Mouse (Mus musculus) stomach, embryonic 14.5 days (tissue): ENCODE measurements at regions not wholly inside any gene's neighbourhood (a gene's known extent, or its start where the extent isn't known, plus 50 kb on each side); places are given as distances from the start of the nearest gene placed in this dataset.
A peak's percentile ranks its signal among the peaks of the same experiment; 100 is the strongest.

Experiments used
- ATAC-seq: fragments of 200-750 bp; cut with Nextera tagmentation; 2 replicates; pipeline ENCODE4 v1.8.0; 2017; ENCODE audit warnings: low read depth, moderate TSS enrichment; ENCODE audit not compliant: insufficient number of reproducible peaks, insufficient read depth, low FRiP score
- H3K27ac ChIP-seq: fragments of 300-500 bp; sonication (generic); 2 replicates; pipeline ENCODE4 v1.5.1; 2014; ENCODE audit warnings: mild to moderate bottlenecking, low read length, moderate library complexity, mixed read lengths
- H3K27me3 ChIP-seq: fragments of 300-500 bp; sonication (generic); 2 replicates; pipeline ENCODE4 v1.6.1; 2014; ENCODE audit warnings: low read length, control low read depth, mixed read lengths; ENCODE audit not compliant: control insufficient read depth, insufficient read depth
- H3K36me3 ChIP-seq: fragments of 300-500 bp; sonication (generic); 2 replicates; pipeline ENCODE4 v1.6.1; 2014; ENCODE audit warnings: mild to moderate bottlenecking, control low read depth, low read length, moderate library complexity, mixed read lengths; ENCODE audit not compliant: control insufficient read depth, insufficient read depth
- H3K4me1 ChIP-seq: fragments of 300-500 bp; sonication (generic); 2 replicates; pipeline ENCODE4 v1.6.1; 2014; ENCODE audit warnings: low read length, control low read depth, mixed read lengths; ENCODE audit not compliant: control insufficient read depth, insufficient read depth
- H3K4me2 ChIP-seq: fragments of 300-500 bp; sonication (generic); replicated peaks from 2 replicates; pipeline ENCODE4 v1.6.1; 2014; ENCODE audit warnings: low read depth, low read length, control low read depth
- H3K4me3 ChIP-seq: fragments of 300-500 bp; sonication (generic); 2 replicates; pipeline ENCODE4 v1.5.1; 2014; ENCODE audit warnings: low read depth, low read length, control low read depth
- H3K9ac ChIP-seq: fragments of 300-500 bp; sonication (generic); replicated peaks from 2 replicates; pipeline ENCODE4 v1.6.1; 2014; ENCODE audit warnings: low read depth, mild to moderate bottlenecking, control low read depth, low read length, moderate library complexity, mixed read lengths
- H3K9me3 ChIP-seq: fragments of 300-500 bp; sonication (generic); 2 replicates; pipeline ENCODE4 v1.6.1; 2016; ENCODE audit warnings: low read depth, low read length, control low read depth; ENCODE audit not compliant: control insufficient read depth
- WGBS: fragments of 180-500 bp; shearing (Covaris S2); extraction: QIAGEN DNeasy Blood & Tissue Kit; methylation state at CpG from one replicate; pipeline ENCODE4 v1.1.7; 2014; 5-methylcytosine and 5-hydroxymethylcytosine counted together

DNA sequence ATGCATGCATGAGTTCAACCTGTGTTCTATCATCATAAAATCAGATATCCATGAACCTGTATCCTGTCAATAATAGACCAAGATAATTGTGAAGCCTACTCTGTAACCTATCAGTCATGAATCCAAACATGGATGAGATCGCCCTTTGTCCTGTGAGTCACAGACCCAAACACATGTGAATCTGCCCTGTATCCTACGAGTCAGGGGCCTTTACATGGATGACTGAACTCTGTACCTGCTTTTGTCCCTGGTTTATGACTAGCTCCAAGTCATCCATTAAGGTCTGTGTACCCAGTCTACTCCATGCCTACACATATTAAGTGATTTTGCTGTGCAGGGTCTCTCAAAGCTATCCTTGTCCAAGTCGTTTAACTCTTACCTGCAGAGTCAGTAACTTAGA is 187.7 kb upstream of the Tbl1xr1 start:
- H3K9ac ChIP-seq = no peak overlapping the region
- WGBS = 90% methylated on average over 3 of the region's 3 CpGs
- no peak for ATAC-seq
- H3K36me3 ChIP-seq = no peaks in the 10 kb centered on the region
- no peak overlapping the region for H3K4me2 ChIP-seq
- H3K4me3 ChIP-seq = no peak overlapping the region
- H3K9me3 ChIP-seq = no peaks in the 10 kb centered on the region
- no peaks in the 10 kb centered on the region for H3K4me1 ChIP-seq
- H3K27ac ChIP-seq = no peak overlapping the region
- no peaks in the 10 kb centered on the region for H3K27me3 ChIP-seq

DNA sequence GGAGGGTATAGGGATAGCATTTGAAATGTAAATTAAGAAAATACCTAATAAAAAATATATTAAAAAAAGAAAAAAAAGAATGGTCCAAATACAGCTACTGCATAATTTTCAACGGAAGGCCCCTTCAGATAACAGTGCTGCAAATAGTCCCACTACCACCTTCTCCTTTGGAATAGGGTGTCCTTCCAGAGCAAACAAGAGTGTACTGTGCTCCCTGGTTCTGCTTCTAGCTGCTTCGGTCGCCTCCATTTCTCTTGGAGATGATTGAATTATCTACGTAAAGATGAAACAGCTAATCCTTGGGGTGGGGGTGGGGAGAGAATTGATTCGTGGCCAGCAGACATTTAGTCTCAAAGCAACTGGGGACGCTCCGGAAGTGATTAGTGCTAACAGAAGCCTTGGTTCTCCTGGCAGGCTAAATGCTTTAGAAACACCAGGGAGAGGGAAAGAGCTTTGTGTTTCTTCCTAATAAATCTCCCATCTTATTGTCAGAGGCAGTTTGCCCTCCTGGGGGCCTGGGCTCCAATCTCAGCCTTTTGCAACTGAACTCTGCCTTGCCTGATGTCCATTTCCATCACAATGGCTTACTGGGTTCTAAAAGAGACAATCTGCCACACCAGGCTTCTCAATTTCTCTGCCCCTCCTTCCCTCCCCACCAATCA is 184.5 kb upstream of the Tbl1xr1 start:
- no peak overlapping the region for H3K4me2 ChIP-seq
- no peaks in the 10 kb centered on the region for H3K27me3 ChIP-seq
- no peaks in the 10 kb centered on the region for H3K4me1 ChIP-seq
- H3K27ac ChIP-seq = no peak overlapping the region
- no peaks in the 10 kb centered on the region for H3K9me3 ChIP-seq
- no peak for ATAC-seq
- no peak overlapping the region for H3K9ac ChIP-seq
- no peaks in the 10 kb centered on the region for H3K36me3 ChIP-seq
- H3K4me3 ChIP-seq = no peak overlapping the region
- 46% methylated on average over 7 of the region's 7 CpGs for WGBS

DNA sequence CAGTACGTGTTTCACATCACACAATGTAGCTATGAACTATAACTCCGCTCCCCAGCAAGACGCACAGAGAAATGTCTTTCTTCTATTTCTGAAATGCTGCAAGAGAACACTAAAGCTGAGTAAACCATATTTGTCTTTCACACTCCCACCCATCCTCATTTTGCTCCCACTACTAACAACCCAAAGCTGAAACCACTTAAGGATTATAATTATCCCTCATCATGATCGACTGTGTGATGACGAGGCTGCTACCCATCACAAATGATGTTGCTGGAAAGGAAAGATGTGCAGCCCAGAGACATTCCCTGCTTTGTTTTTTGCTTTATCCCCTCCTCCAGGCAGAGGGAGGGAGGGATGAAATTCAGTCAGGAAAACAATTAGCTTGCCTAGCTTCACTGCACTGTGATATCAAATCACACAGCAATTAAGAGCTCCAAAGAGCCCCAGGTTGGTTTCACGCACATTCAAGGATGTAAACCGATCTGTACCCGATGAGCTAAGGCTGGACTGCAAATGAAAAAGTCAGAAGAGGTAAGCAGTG is 183.5 kb upstream of the Tbl1xr1 start:
- H3K27me3 ChIP-seq = no peaks in the 10 kb centered on the region
- H3K27ac ChIP-seq = no peak overlapping the region
- WGBS = 47% methylated on average over 8 of the region's 8 CpGs

DNA sequence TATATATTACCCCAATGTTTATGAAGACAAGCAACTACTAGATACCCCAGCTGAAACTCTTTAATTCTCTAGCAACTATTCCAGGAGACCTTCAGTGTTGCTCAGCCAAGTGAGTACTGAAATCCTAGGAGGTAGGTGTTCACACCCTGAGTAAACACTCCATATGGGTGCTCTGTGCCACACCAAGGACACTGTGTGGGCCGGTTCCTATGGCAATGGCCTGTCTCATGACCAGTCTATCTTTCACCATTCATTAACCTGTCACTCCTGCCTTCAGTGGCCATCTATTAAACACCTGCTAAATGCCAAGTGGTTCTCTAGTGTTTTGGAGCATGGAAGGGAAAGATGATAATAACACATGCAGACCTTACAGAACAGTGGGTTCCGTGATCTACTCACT is 180.9 kb upstream of the Tbl1xr1 start:
- Histone ChIP-seq H3K27ac (no peak overlapping the region), H3K4me2 (no peak overlapping the region), H3K36me3 (no peaks in the 10 kb centered on the region), H3K4me3 (no peak overlapping the region), H3K27me3 (no peaks in the 10 kb centered on the region), H3K4me1 (no peaks in the 10 kb centered on the region), H3K9ac (no peak overlapping the region), H3K9me3 (no peaks in the 10 kb centered on the region)
- ATAC-seq = peak; percentile 58; the same call in 1 of the 2 replicates
- WGBS = 70% methylated on average over 2 of the region's 2 CpGs

More for the DNA sequence above, 183.5 kb upstream of the Tbl1xr1 start:
- H3K36me3 ChIP-seq = no peaks in the 10 kb centered on the region
- no peaks in the 10 kb centered on the region for H3K9me3 ChIP-seq
- H3K4me3 ChIP-seq = no peak overlapping the region
- ATAC-seq = no peak
- no peaks in the 10 kb centered on the region for H3K4me1 ChIP-seq
- H3K9ac ChIP-seq = no peak overlapping the region
- H3K4me2 ChIP-seq = no peak overlapping the region

- 65% methylated on average over 5 of the region's 5 CpGs for WGBS
- no peak overlapping the region for H3K9ac ChIP-seq
- no peak overlapping the region for H3K4me3 ChIP-seq
- no peak overlapping the region for H3K27ac ChIP-seq
- no peaks in the 10 kb centered on the region for H3K4me1 ChIP-seq
- H3K27me3 ChIP-seq = no peaks in the 10 kb centered on the region
- H3K4me2 ChIP-seq = no peak overlapping the region
- no peaks in the 10 kb centered on the region for H3K36me3 ChIP-seq
- no peaks in the 10 kb centered on the region for H3K9me3 ChIP-seq
- ATAC-seq = no peak
Measured at GRCm38 (mm10) chr3:21898241-21898640, 178.2 kb upstream of the Tbl1xr1 start.

DNA sequence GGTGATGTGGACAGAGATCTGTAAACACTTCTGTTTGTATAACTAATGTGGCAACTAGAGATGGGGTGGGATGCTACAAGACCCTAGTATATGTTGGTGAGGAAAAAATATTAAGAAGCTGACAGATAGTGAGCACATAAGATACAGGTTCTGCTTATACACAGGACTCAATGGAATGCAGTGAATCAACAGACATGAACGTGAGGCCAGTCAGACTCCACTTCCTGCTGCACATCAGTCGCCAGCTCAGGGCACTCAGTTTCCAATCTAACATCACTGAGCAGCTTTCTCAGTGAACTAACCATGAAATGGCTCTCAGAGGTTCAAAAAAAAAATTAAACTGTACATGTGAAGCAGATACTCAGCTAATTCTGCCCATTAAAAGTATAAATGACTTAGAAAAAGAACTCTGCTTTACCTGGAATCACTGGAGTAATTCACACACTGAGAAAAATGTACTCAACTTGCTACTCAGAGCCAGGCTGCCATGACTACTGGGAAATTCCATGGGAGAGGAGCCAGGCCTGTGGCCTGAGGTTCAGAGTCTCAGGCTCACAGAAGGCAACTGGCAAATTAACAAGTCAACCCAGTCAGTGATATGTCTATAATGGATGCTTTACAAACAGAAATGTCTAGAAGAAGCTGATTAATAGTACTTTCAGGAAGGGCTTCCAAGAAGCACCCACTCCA is 170.9 kb upstream of the Tbl1xr1 start:
- Histone ChIP-seq H3K9ac (no peak overlapping the region), H3K27ac (no peak overlapping the region), H3K36me3 (no peaks in the 10 kb centered on the region), H3K9me3 (no peaks in the 10 kb centered on the region), H3K4me1 (no peaks in the 10 kb centered on the region), H3K27me3 (no peaks in the 10 kb centered on the region), H3K4me3 (no peak overlapping the region), H3K4me2 (no peak overlapping the region)
- 21% methylated on average over 2 of the region's 2 CpGs for WGBS
- no peak for ATAC-seq

- H3K4me2 ChIP-seq = no peak overlapping the region
- no peaks in the 10 kb centered on the region for H3K36me3 ChIP-seq
- no peaks in the 10 kb centered on the region for H3K4me1 ChIP-seq
- H3K9ac ChIP-seq = no peak overlapping the region
- H3K9me3 ChIP-seq = no peaks in the 10 kb centered on the region
- no peak overlapping the region for H3K27ac ChIP-seq
- no peak overlapping the region for H3K4me3 ChIP-seq
- ATAC-seq = no peak
- no peaks in the 10 kb centered on the region for H3K27me3 ChIP-seq
- WGBS = 91% methylated on average over 4 of the region's 4 CpGs
Measured at GRCm38 (mm10) chr3:21908828-21909227, 167.6 kb upstream of the Tbl1xr1 start.

- Histone ChIP-seq H3K4me1 (no peaks in the 10 kb centered on the region), H3K4me2 (no peak overlapping the region), H3K4me3 (no peak overlapping the region), H3K36me3 (no peaks in the 10 kb centered on the region), H3K27me3 (no peaks in the 10 kb centered on the region), H3K27ac (no peak overlapping the region), H3K9me3 (no peaks in the 10 kb centered on the region), H3K9ac (no peak overlapping the region)
- 74% methylated on average over 1 of the region's 1 CpGs for WGBS
- ATAC-seq = no peak
Measured at GRCm38 (mm10) chr3:21910080-21910479, 166.4 kb upstream of the Tbl1xr1 start.
